Mouse (Mus musculus): ENCODE data around the gene Fam221b. TPM values are rescaled to one million over a fixed set of nuclear protein-coding genes. Genes with fewer than 3 reads are reported as not detected.
A peak's percentile ranks its signal among the peaks of the same experiment; 100 is the strongest.

Fam221b gene
- polyA plus RNA-seq, 1 experiment: 0.15 TPM

- TF ChIP-seq POLR2A (IDR thresholded peaks at IDR 0.05; ENCODE audit: borderline replicate concordance, low read depth, low read length) (no peak), CTCF (IDR thresholded peaks at IDR 0.05; ENCODE audit: low read depth, low read length) (no peak)
- Histone ChIP-seq H3K27ac (ENCODE audit: insufficient read depth, low read depth, low read length) (no peak overlapping the region), H3K4me3 (ENCODE audit: insufficient read depth, low read length) (peak overlapping the region; percentile 73), H3K4me1 (ENCODE audit: control insufficient read depth, insufficient read depth, low read length) (peaks cover 9% of the 10 kb centered on the region)
Measured at GRCm38 (mm10) chr4:43669428-43669794, 466 bp upstream of the Fam221b start.

- H3K27ac ChIP-seq (ENCODE audit: insufficient read depth, low read depth, low read length): no peak overlapping the region
- H3K4me3 ChIP-seq (ENCODE audit: insufficient read depth, low read length): no peak overlapping the region
- TF ChIP-seq POLR2A (IDR thresholded peaks at IDR 0.05; ENCODE audit: borderline replicate concordance, low read depth, low read length) (no peak), CTCF (IDR thresholded peaks at IDR 0.05; ENCODE audit: low read depth, low read length) (no peak)
- peaks cover 9% of the 10 kb centered on the region for H3K4me1 ChIP-seq (ENCODE audit: control insufficient read depth, insufficient read depth, low read length)
Measured at GRCm38 (mm10) chr4:43666412-43666811, 2.5 kb downstream of the Fam221b start.

- H3K4me1 ChIP-seq (ENCODE audit: control insufficient read depth, insufficient read depth, low read length): peaks cover 3% of the 10 kb centered on the region
- no peak for TF ChIP-seq POLR2A (IDR thresholded peaks at IDR 0.05; ENCODE audit: borderline replicate concordance, low read depth, low read length)
- no peak for TF ChIP-seq CTCF (IDR thresholded peaks at IDR 0.05; ENCODE audit: low read depth, low read length)
- no peak overlapping the region for H3K4me3 ChIP-seq (ENCODE audit: insufficient read depth, low read length)
- no peak overlapping the region for H3K27ac ChIP-seq (ENCODE audit: insufficient read depth, low read depth, low read length)
Measured at GRCm38 (mm10) chr4:43657146-43657545, 11.8 kb downstream of the Fam221b start.

GRCm38 (mm10) chr4:43656339-43657109, 12.4 kb downstream of the Fam221b start, which contains the start of gene Hint2:
Gene Hint2, minus strand, starts transcription at chr4:43656466.
- Histone ChIP-seq H3K4me3 (ENCODE audit: insufficient read depth, low read length) (peak within 1 kb of the TSS; percentile 80), H3K27ac (ENCODE audit: insufficient read depth, low read depth, low read length) (no peak within 1 kb of the TSS), H3K4me1 (ENCODE audit: control insufficient read depth, insufficient read depth, low read length) (peaks cover 3% of the 10 kb centered on the region)
- no peak for TF ChIP-seq CTCF (IDR thresholded peaks at IDR 0.05; ENCODE audit: low read depth, low read length)
- no peak for TF ChIP-seq POLR2A (IDR thresholded peaks at IDR 0.05; ENCODE audit: borderline replicate concordance, low read depth, low read length)

- H3K4me3 ChIP-seq (ENCODE audit: insufficient read depth, low read length): peak overlapping the region; percentile 80
- H3K4me1 ChIP-seq (ENCODE audit: control insufficient read depth, insufficient read depth, low read length): peaks cover 3% of the 10 kb centered on the region
- no peak overlapping the region for H3K27ac ChIP-seq (ENCODE audit: insufficient read depth, low read depth, low read length)
- TF ChIP-seq CTCF (IDR thresholded peaks at IDR 0.05; ENCODE audit: low read depth, low read length) (no peak), POLR2A (IDR thresholded peaks at IDR 0.05; ENCODE audit: borderline replicate concordance, low read depth, low read length) (no peak)
Measured at GRCm38 (mm10) chr4:43655656-43656338, 13.1 kb downstream of the Fam221b start.

GRCm38 (mm10) chr4:43653161-43654015, 15.6 kb downstream of the Fam221b start, which contains the start of gene Spag8:
Gene Spag8, minus strand, starts transcription at chr4:43653594.
- Histone ChIP-seq H3K4me1 (ENCODE audit: control insufficient read depth, insufficient read depth, low read length) (peaks cover 3% of the 10 kb centered on the region), H3K27ac (ENCODE audit: insufficient read depth, low read depth, low read length) (no peak within 1 kb of the TSS), H3K4me3 (ENCODE audit: insufficient read depth, low read length) (no peak within 1 kb of the TSS)
- TF ChIP-seq CTCF (IDR thresholded peaks at IDR 0.05; ENCODE audit: low read depth, low read length): no peak
- no peak for TF ChIP-seq POLR2A (IDR thresholded peaks at IDR 0.05; ENCODE audit: borderline replicate concordance, low read depth, low read length)

- H3K27ac ChIP-seq (ENCODE audit: insufficient read depth, low read depth, low read length): no peak overlapping the region
- no peak for TF ChIP-seq POLR2A (IDR thresholded peaks at IDR 0.05; ENCODE audit: borderline replicate concordance, low read depth, low read length)
Measured at GRCm38 (mm10) chr4:43652726-43653125, 16.2 kb downstream of the Fam221b start.

GRCm38 (mm10) chr4:43649783-43650182, 19.2 kb downstream of the Fam221b start:
- 0 out of 2 replicates have a peak, but pooled peaks have one; percentile 25 for TF ChIP-seq CTCF (IDR thresholded peaks at IDR 0.05; ENCODE audit: low read depth, low read length)
- TF ChIP-seq POLR2A (IDR thresholded peaks at IDR 0.05; ENCODE audit: borderline replicate concordance, low read depth, low read length): no peak
- no peak overlapping the region for H3K4me3 ChIP-seq (ENCODE audit: insufficient read depth, low read length)
- H3K4me1 ChIP-seq (ENCODE audit: control insufficient read depth, insufficient read depth, low read length): no peaks in the 10 kb centered on the region
- H3K27ac ChIP-seq (ENCODE audit: insufficient read depth, low read depth, low read length): no peak overlapping the region

More at GRCm38 (mm10) chr4:43652726-43653125, 16.2 kb downstream of the Fam221b start:
- Histone ChIP-seq H3K4me1 (ENCODE audit: control insufficient read depth, insufficient read depth, low read length) (peaks cover 3% of the 10 kb centered on the region), H3K4me3 (ENCODE audit: insufficient read depth, low read length) (no peak overlapping the region)

GRCm38 (mm10) chr4:43640491-43640890, 28.5 kb downstream of the Fam221b start:
- no peak overlapping the region for H3K4me3 ChIP-seq (ENCODE audit: insufficient read depth, low read length)
- H3K4me1 ChIP-seq (ENCODE audit: control insufficient read depth, insufficient read depth, low read length): no peaks in the 10 kb centered on the region
- TF ChIP-seq POLR2A (IDR thresholded peaks at IDR 0.05; ENCODE audit: borderline replicate concordance, low read depth, low read length): no peak
- H3K27ac ChIP-seq (ENCODE audit: insufficient read depth, low read depth, low read length): no peak overlapping the region

All from bone marrow macrophage, adult 2 months (primary cell).